Mouse (Mus musculus): ENCODE data around the gene Clint1.

GRCm38 (mm10) chr11:45921026-45921425 is 69.2 kb downstream of the Clint1 start:
- TF ChIP-seq CTCF (IDR thresholded peaks at IDR 0.05; ENCODE audit: low read depth) = no peak
- no peak for TF ChIP-seq EP300 (IDR thresholded peaks at IDR 0.05; ENCODE audit: low read depth)
